Mouse (Mus musculus) c-Kit-positive CD71-positive TER-119-negative erythroid progenitor cells, embryonic 14.5 days (primary cell): Measurements from ENCODE around the gene Rpl36a.
A peak's percentile ranks its signal among the peaks of the same experiment; 100 is the strongest.

Source experiments
- DNase-seq: peaks from one replicate; pipeline ENCODE4 v3.0.0-alpha.2; 2013; ENCODE audit warnings: low read depth

Gene Rpl36a

GRCm38 (mm10) chrX:134599922-134600565, 14.6 kb downstream of the Rpl36a start:
- DNase-seq = no peak

GRCm38 (mm10) chrX:134600659-134601379, 15.4 kb downstream of the Rpl36a start, which contains the start of the genes Gla and Hnrnph2:
Gene Gla, minus strand, starts transcription at chrX:134601125.
Gene Hnrnph2, plus strand, starts transcription at chrX:134601179.
- peak; percentile 93 for DNase-seq

- DNase-seq = no peak
Measured at GRCm38 (mm10) chrX:134601380-134602120, 16.1 kb downstream of the Rpl36a start.

- no peak for DNase-seq
Measured at GRCm38 (mm10) chrX:134609472-134609871, 24.0 kb downstream of the Rpl36a start.

GRCm38 (mm10) chrX:134610984-134611383, 25.5 kb downstream of the Rpl36a start:
- DNase-seq = no peak

- DNase-seq = no peak
Measured at GRCm38 (mm10) chrX:134612285-134612959, 27.0 kb downstream of the Rpl36a start.

GRCm38 (mm10) chrX:134614306-134614705, 28.9 kb downstream of the Rpl36a start:
- no peak for DNase-seq

- DNase-seq = no peak
Measured at GRCm38 (mm10) chrX:134619695-134620094, 34.2 kb downstream of the Rpl36a start.

- DNase-seq = no peak
Measured at GRCm38 (mm10) chrX:134620254-134620865, 34.9 kb downstream of the Rpl36a start.

GRCm38 (mm10) chrX:134621685-134622084, 36.2 kb downstream of the Rpl36a start:
- no peak for DNase-seq

- no peak for DNase-seq
Measured at GRCm38 (mm10) chrX:134623350-134623749, 37.9 kb downstream of the Rpl36a start.

GRCm38 (mm10) chrX:134628200-134628599, 42.7 kb downstream of the Rpl36a start:
- no peak for DNase-seq

GRCm38 (mm10) chrX:134632710-134633109, 47.3 kb downstream of the Rpl36a start:
- no peak for DNase-seq

- DNase-seq = no peak
Measured at GRCm38 (mm10) chrX:134635111-134635510, 49.7 kb downstream of the Rpl36a start.

- no peak for DNase-seq
Measured at GRCm38 (mm10) chrX:134635860-134636259, 50.4 kb downstream of the Rpl36a start.
